In genomic region chr3:88640676-88641075, GRCm38 (mm10) we compare ENCODE assay signal across 9 mouse cellular contexts. TPM values are rescaled to one million over a fixed set of nuclear protein-coding genes. Genes with fewer than 3 reads are reported as not detected.
A peak's percentile ranks its signal among the peaks of the same experiment; 100 is the strongest.
DNase-seq lines count a peak whose midpoint lies in the region; ATAC-seq and TF ChIP-seq lines count a peak whose summit lies in the region.
"Had no signal": no experiment of that assay in that cellular context is flagged by ENCODE, and none has a peak within 500 bp of the region (broad histone marks: within the 10 kb centered on the region; RNA-seq: fewer than 3 reads in every experiment).

No protein-coding gene starts in this region.

- H3K9me3 ChIP-seq in hindbrain, embryonic 10.5 days: no peaks in the 10 kb centered on the region
- no peaks in the 10 kb centered on the region for H3K9me3 ChIP-seq in hindbrain, embryonic 13.5 days
- H3K9me3 ChIP-seq in embryonic facial prominence, embryonic 15.5 days (replicated peaks): no peaks in the 10 kb centered on the region
- H3K9me3 ChIP-seq in intestine, postnatal 0 days (ENCODE audit: control insufficient read depth): no peaks in the 10 kb centered on the region
- H3K9me3 ChIP-seq in midbrain, embryonic 11.5 days (ENCODE audit: control insufficient read depth, low read length): no peaks in the 10 kb centered on the region

- 80% methylated on average over 1 of the region's 1 CpGs for WGBS in hindbrain, embryonic 10.5 days
- WGBS in hindbrain, embryonic 13.5 days: 78% methylated on average over 1 of the region's 1 CpGs
- 65% methylated on average over 1 of the region's 1 CpGs for WGBS in embryonic facial prominence, embryonic 15.5 days
- 55% methylated on average over 1 of the region's 1 CpGs for WGBS in intestine, postnatal 0 days
- WGBS in midbrain, embryonic 11.5 days: 78% methylated on average over 1 of the region's 1 CpGs

- H3K4me3 ChIP-seq in hindbrain, embryonic 10.5 days: no peak overlapping the region
- H3K4me3 ChIP-seq in hindbrain, embryonic 13.5 days: no peak overlapping the region
- no peak overlapping the region for H3K4me3 ChIP-seq in embryonic facial prominence, embryonic 15.5 days (replicated peaks)
- no peak overlapping the region for H3K4me3 ChIP-seq in intestine, postnatal 0 days (ENCODE audit: low read depth, low read length)
- no peak overlapping the region for H3K4me3 ChIP-seq in midbrain, embryonic 11.5 days (ENCODE audit: low read depth, low read length)

- H3K27ac ChIP-seq in hindbrain, embryonic 10.5 days: no peak overlapping the region
- H3K27ac ChIP-seq in hindbrain, embryonic 13.5 days: no peak overlapping the region
- no peak overlapping the region for H3K27ac ChIP-seq in embryonic facial prominence, embryonic 15.5 days (replicated peaks)
- no peak overlapping the region for H3K27ac ChIP-seq in intestine, postnatal 0 days (ENCODE audit: low read depth, low read length)
- H3K27ac ChIP-seq in midbrain, embryonic 11.5 days (ENCODE audit: low read depth, low read length): no peak overlapping the region

- no peaks in the 10 kb centered on the region for H3K4me1 ChIP-seq in hindbrain, embryonic 10.5 days (replicated peaks)
- no peaks in the 10 kb centered on the region for H3K4me1 ChIP-seq in hindbrain, embryonic 13.5 days (replicated peaks)
- no peaks in the 10 kb centered on the region for H3K4me1 ChIP-seq in embryonic facial prominence, embryonic 15.5 days
- no peaks in the 10 kb centered on the region for H3K4me1 ChIP-seq in intestine, postnatal 0 days (replicated peaks; ENCODE audit: control insufficient read depth, insufficient read depth, low read length)
- H3K4me1 ChIP-seq in midbrain, embryonic 11.5 days (ENCODE audit: control insufficient read depth, insufficient read depth, low read length): no peaks in the 10 kb centered on the region

- H3K4me2 ChIP-seq in hindbrain, embryonic 13.5 days: no peak overlapping the region
- no peak overlapping the region for H3K4me2 ChIP-seq in embryonic facial prominence, embryonic 15.5 days (replicated peaks)
- no peak overlapping the region for H3K4me2 ChIP-seq in intestine, postnatal 0 days (replicated peaks; ENCODE audit: low read depth)
- no peak overlapping the region for H3K4me2 ChIP-seq in midbrain, embryonic 11.5 days

- no peaks in the 10 kb centered on the region for H3K27me3 ChIP-seq in hindbrain, embryonic 10.5 days (ENCODE audit: insufficient read depth, poor library complexity, severe bottlenecking)
- no peaks in the 10 kb centered on the region for H3K27me3 ChIP-seq in hindbrain, embryonic 13.5 days
- H3K27me3 ChIP-seq in embryonic facial prominence, embryonic 15.5 days: no peaks in the 10 kb centered on the region
- no peaks in the 10 kb centered on the region for H3K27me3 ChIP-seq in intestine, postnatal 0 days (replicated peaks; ENCODE audit: control insufficient read depth, insufficient read depth, low read length)
- H3K27me3 ChIP-seq in midbrain, embryonic 11.5 days (ENCODE audit: control insufficient read depth, insufficient read depth, low read length): no peaks in the 10 kb centered on the region

- DNase-seq in hindbrain, embryonic 10.5 days (ENCODE audit: low spot score): peak; percentile 59
- DNase-seq in CD4-positive helper T cell, adult 2 months (ENCODE audit: low read depth, low spot score): peak; percentile 86
- DNase-seq in adrenal gland, postnatal 14 days: peak; percentile 58
- DNase-seq in midbrain, embryonic 11.5 days (ENCODE audit: low spot score, missing footprints): peak; percentile 93
- peak; percentile 86 for DNase-seq in thymus, postnatal 4 days

- peaks cover 99% of the 10 kb centered on the region for H3K36me3 ChIP-seq in hindbrain, embryonic 10.5 days
- peaks cover 95% of the 10 kb centered on the region for H3K36me3 ChIP-seq in hindbrain, embryonic 13.5 days
- H3K36me3 ChIP-seq in embryonic facial prominence, embryonic 15.5 days: peaks cover 93% of the 10 kb centered on the region
- H3K36me3 ChIP-seq in intestine, postnatal 0 days (ENCODE audit: control insufficient read depth, insufficient read depth): peaks cover 83% of the 10 kb centered on the region
- H3K36me3 ChIP-seq in midbrain, embryonic 11.5 days (ENCODE audit: control insufficient read depth, insufficient read depth, low read length): peaks cover 53% of the 10 kb centered on the region

- ATAC-seq in hindbrain, embryonic 13.5 days (ENCODE audit: low FRiP score): no peak
- peak; percentile 48; the same call in 1 of the 2 replicates for ATAC-seq in embryonic facial prominence, embryonic 15.5 days (ENCODE audit: insufficient number of reproducible peaks, low FRiP score, low TSS enrichment, low read depth)
- ATAC-seq in intestine, postnatal 0 days: 0 out of 2 replicates have a peak, but pooled peaks have one; percentile 28
- no peak for ATAC-seq in midbrain, embryonic 11.5 days (ENCODE audit: low FRiP score)

- peak; percentile 86 for TF ChIP-seq CTCF in intestine, postnatal 0 days (IDR thresholded peaks at IDR 0.05; ENCODE audit: low read depth)

- no peak overlapping the region for H3K9ac ChIP-seq in hindbrain, embryonic 13.5 days
- no peak overlapping the region for H3K9ac ChIP-seq in embryonic facial prominence, embryonic 15.5 days
- no peak overlapping the region for H3K9ac ChIP-seq in intestine, postnatal 0 days (ENCODE audit: low read depth, low read length)
- no peak overlapping the region for H3K9ac ChIP-seq in midbrain, embryonic 11.5 days (ENCODE audit: low read length)

RNA-seq across cellular contexts. Expression of gene Rxfp4, which starts 12.3 kb away (rescaled TPM):
- not detected in 2 replicates for polyA plus RNA-seq in hindbrain, embryonic 10.5 days (2016; fragmentation: Nextera tagmentation; extraction: Ambion mirVana)
- polyA plus RNA-seq in hindbrain, embryonic 13.5 days (2015; fragmentation: Nextera tagmentation; extraction: Ambion mirVana): not detected in 2 replicates
- not detected in 2 replicates for total RNA-seq in adrenal gland, postnatal 14 days (2021)
- not detected in 2 replicates for polyA plus RNA-seq in embryonic facial prominence, embryonic 15.5 days (2015; fragmentation: Nextera tagmentation; extraction: Ambion mirVana)
- polyA plus RNA-seq in intestine, postnatal 0 days (2015; fragmentation: Nextera tagmentation; extraction: Ambion mirVana): not detected in 2 replicates
- polyA plus RNA-seq in midbrain, embryonic 11.5 days (2014; fragmentation: Nextera tagmentation; extraction: Ambion mirVana): 0.14 TPM in 1 of 2 replicates, not detected in the other
- total RNA-seq: layer of hippocampus, postnatal 36 days had no signal

RNA-seq across cellular contexts. Expression of gene Arhgef2, which starts 34.9 kb away (rescaled TPM):
- 111 and 123 TPM in 2 replicates for polyA plus RNA-seq in hindbrain, embryonic 10.5 days (2016; fragmentation: Nextera tagmentation; extraction: Ambion mirVana)
- 160 and 165 TPM in 2 replicates for polyA plus RNA-seq in hindbrain, embryonic 13.5 days (2015; fragmentation: Nextera tagmentation; extraction: Ambion mirVana)
- 36.9 and 67.6 TPM in 2 replicates for total RNA-seq in adrenal gland, postnatal 14 days (2021)
- polyA plus RNA-seq in embryonic facial prominence, embryonic 15.5 days (2015; fragmentation: Nextera tagmentation; extraction: Ambion mirVana): 96.6 and 97.9 TPM in 2 replicates
- polyA plus RNA-seq in intestine, postnatal 0 days (2015; fragmentation: Nextera tagmentation; extraction: Ambion mirVana): 21.6 and 22.1 TPM in 2 replicates
- polyA plus RNA-seq in midbrain, embryonic 11.5 days (2014; fragmentation: Nextera tagmentation; extraction: Ambion mirVana): 99.0 and 117 TPM in 2 replicates

RNA-seq across cellular contexts. Expression of gene Khdc4, which starts 44.9 kb away (rescaled TPM):
- 99.6 and 102 TPM in 2 replicates for polyA plus RNA-seq in hindbrain, embryonic 10.5 days (2016; fragmentation: Nextera tagmentation; extraction: Ambion mirVana)
- 97.7 and 99.4 TPM in 2 replicates for polyA plus RNA-seq in hindbrain, embryonic 13.5 days (2015; fragmentation: Nextera tagmentation; extraction: Ambion mirVana)
- 56.1 and 62.8 TPM in 2 replicates for total RNA-seq in adrenal gland, postnatal 14 days (2021)
- 78.6 and 91.4 TPM in 2 replicates for polyA plus RNA-seq in embryonic facial prominence, embryonic 15.5 days (2015; fragmentation: Nextera tagmentation; extraction: Ambion mirVana)
- polyA plus RNA-seq in intestine, postnatal 0 days (2015; fragmentation: Nextera tagmentation; extraction: Ambion mirVana): 35.7 and 38.6 TPM in 2 replicates
- 107 and 109 TPM in 2 replicates for polyA plus RNA-seq in midbrain, embryonic 11.5 days (2014; fragmentation: Nextera tagmentation; extraction: Ambion mirVana)

Comparison
In these comparisons a context has a peak if more than half of its experiments do, and no peak if none do; other contexts are left out.
1. ATAC-seq: peak in embryonic facial prominence, embryonic 15.5 days (single experiment) and intestine, postnatal 0 days (single experiment); none in hindbrain, embryonic 13.5 days (single experiment) and midbrain, embryonic 11.5 days (single experiment).
2. Peak in every context shown above with its lines, with median percentiles within 50 percentile points of each other: DNase-seq.